Mouse (Mus musculus): ENCODE measurements around the gene Abhd8.
A peak's percentile ranks its signal among the peaks of the same experiment; 100 is the strongest.

Gene Abhd8

DNA sequence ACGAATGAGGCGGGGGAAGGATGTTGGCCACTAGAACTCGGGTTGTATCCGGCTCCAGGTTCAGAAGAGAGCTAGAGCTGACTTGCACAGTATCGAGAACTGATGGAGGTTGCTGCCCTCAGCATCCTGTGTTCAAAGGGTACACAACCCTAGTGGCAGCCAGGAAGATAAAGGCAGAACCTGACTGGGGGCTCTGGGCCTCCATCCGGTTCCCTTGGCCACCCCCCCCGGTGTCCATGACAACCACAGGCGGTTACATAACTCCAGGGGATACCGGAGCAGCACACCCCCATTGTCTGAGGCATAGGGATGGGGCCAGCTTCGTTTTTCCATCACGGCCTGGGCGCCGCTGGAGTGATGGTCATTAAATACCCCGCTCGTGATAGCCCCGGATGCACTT is 669 bp downstream of the Abhd8 start:
- H3K36me3 ChIP-seq (ENCODE audit: insufficient read depth, low read length) = peaks cover 21% of the 10 kb centered on the region
- TF ChIP-seq NANOG (IDR thresholded peaks at IDR 0.05; ENCODE audit: borderline replicate concordance, low read length) (no peak), CTCF (conservative IDR thresholded peaks at IDR 0.05; ENCODE audit: low read length) (no peak), POU5F1 (IDR thresholded peaks at IDR 0.05; ENCODE audit: borderline replicate concordance, low read length) (no peak)
- H3K4me1 ChIP-seq (replicated peaks; ENCODE audit: low read depth, low read length) = peaks cover 55% of the 10 kb centered on the region

DNA sequence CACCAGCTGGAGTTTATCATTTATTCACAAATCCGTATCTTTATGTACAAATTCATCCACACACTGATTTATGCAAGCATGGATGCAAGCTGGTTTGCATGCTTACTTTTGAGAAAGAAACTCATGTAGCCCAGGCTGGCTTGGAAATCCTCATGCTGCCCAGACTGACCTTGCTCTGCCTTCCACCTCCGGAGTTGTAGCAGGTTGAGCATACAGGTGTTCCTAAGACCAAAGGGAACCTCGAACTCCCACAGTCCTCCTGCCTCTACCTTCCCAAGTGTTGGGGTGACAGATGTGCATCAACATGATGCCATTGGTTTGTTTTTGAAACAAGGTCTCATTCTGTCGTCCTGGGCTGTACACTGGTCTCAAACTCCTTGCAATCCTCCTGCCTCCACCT is 1.3 kb downstream of the Abhd8 start:
- Histone ChIP-seq H3K36me3 (ENCODE audit: insufficient read depth, low read length) (peaks cover 17% of the 10 kb centered on the region), H3K4me1 (replicated peaks; ENCODE audit: low read depth, low read length) (peaks cover 61% of the 10 kb centered on the region), H3K27me3 (ENCODE audit: insufficient read depth, low read length) (peaks cover 52% of the 10 kb centered on the region), H3K4me3 (replicated peaks; ENCODE audit: low read length) (no peak overlapping the region), H3K9me3 (ENCODE audit: low read length) (no peaks in the 10 kb centered on the region)
- no peak for TF ChIP-seq NANOG (IDR thresholded peaks at IDR 0.05; ENCODE audit: borderline replicate concordance, low read length)
- no peak for TF ChIP-seq POU5F1 (IDR thresholded peaks at IDR 0.05; ENCODE audit: borderline replicate concordance, low read length)
- TF ChIP-seq CTCF (conservative IDR thresholded peaks at IDR 0.05; ENCODE audit: low read length) = no peak

More for the DNA sequence above, 669 bp downstream of the Abhd8 start:
- peaks cover 46% of the 10 kb centered on the region for H3K27me3 ChIP-seq (ENCODE audit: insufficient read depth, low read length)
- peak overlapping the region; percentile 85 for H3K4me3 ChIP-seq (replicated peaks; ENCODE audit: low read length)
- H3K9me3 ChIP-seq (ENCODE audit: low read length) = no peaks in the 10 kb centered on the region

DNA sequence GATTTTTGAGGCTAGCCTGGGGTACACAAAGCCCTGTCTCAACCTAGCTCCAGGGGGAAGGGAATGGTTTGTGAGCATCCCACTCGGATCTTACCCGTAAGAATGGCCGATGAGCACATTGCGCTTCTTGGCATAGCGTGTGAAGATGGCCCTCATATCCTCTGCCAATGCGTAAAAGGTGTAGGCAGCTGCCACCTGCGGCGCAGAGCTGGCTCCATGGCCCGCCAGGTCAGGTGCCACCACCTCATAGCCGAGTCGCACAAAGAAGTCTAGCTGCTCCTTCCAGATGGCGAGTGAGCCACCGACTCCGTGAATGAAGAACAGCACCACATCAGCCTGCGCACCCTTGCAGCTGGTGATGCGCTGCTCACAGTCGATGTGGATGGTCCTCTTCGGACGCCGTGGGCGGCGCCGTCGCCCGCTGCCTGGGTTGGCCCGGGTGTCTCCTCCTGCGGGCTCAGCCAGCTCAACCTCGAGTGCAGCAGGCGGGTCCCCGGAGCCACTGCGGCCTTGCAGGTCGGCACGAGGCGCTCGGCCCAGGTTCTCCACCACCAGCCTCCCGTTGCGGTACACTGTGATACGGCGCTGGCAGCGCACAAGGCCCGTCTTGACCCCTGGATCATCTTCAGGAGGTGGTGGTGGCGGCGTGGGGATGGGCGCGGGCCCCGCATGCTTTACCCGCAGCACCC is 2.2 kb downstream of the Abhd8 start:
- peaks cover 61% of the 10 kb centered on the region for H3K27me3 ChIP-seq (ENCODE audit: insufficient read depth, low read length)
- peak overlapping the region; percentile 74 for H3K4me3 ChIP-seq (replicated peaks; ENCODE audit: low read length)
- peaks cover 8% of the 10 kb centered on the region for H3K36me3 ChIP-seq (ENCODE audit: insufficient read depth, low read length)
- H3K4me1 ChIP-seq (replicated peaks; ENCODE audit: low read depth, low read length) = peaks cover 69% of the 10 kb centered on the region
- no peak for TF ChIP-seq POU5F1 (IDR thresholded peaks at IDR 0.05; ENCODE audit: borderline replicate concordance, low read length)
- TF ChIP-seq CTCF (conservative IDR thresholded peaks at IDR 0.05; ENCODE audit: low read length) = no peak
- TF ChIP-seq NANOG (IDR thresholded peaks at IDR 0.05; ENCODE audit: borderline replicate concordance, low read length) = no peak
- H3K9me3 ChIP-seq (ENCODE audit: low read length) = no peaks in the 10 kb centered on the region

DNA sequence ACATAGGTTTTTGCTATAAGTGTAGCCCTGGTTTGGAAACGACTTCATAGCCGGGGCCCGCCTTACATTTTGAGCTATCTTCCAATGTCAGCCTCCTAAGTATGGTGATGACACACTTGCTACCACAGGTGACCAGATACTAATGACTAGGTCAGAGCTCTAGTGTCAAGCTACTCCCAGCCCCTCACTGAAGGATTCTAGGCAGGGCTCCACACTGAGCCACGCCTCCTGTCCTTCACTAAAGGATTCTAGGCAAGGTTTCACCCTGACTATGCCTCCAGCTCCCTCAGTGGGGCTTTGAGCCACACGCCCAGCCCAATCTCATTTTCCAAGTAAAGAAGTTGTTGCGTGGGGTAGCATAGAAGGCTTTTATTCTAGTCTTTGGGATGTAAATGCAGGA is 2.7 kb downstream of the Abhd8 start:
- TF ChIP-seq POU5F1 (IDR thresholded peaks at IDR 0.05; ENCODE audit: borderline replicate concordance, low read length) (no peak), NANOG (IDR thresholded peaks at IDR 0.05; ENCODE audit: borderline replicate concordance, low read length) (no peak), CTCF (conservative IDR thresholded peaks at IDR 0.05; ENCODE audit: low read length) (no peak)
- H3K36me3 ChIP-seq (ENCODE audit: insufficient read depth, low read length) = peaks cover 2% of the 10 kb centered on the region; the same call in 1 of the 2 replicates
- peak overlapping the region; percentile 74; the same call in 1 of the 2 replicates for H3K4me3 ChIP-seq (replicated peaks; ENCODE audit: low read length)
- H3K9me3 ChIP-seq (ENCODE audit: low read length) = no peaks in the 10 kb centered on the region
- H3K4me1 ChIP-seq (replicated peaks; ENCODE audit: low read depth, low read length) = peaks cover 63% of the 10 kb centered on the region
- H3K27me3 ChIP-seq (ENCODE audit: insufficient read depth, low read length) = peaks cover 67% of the 10 kb centered on the region

DNA sequence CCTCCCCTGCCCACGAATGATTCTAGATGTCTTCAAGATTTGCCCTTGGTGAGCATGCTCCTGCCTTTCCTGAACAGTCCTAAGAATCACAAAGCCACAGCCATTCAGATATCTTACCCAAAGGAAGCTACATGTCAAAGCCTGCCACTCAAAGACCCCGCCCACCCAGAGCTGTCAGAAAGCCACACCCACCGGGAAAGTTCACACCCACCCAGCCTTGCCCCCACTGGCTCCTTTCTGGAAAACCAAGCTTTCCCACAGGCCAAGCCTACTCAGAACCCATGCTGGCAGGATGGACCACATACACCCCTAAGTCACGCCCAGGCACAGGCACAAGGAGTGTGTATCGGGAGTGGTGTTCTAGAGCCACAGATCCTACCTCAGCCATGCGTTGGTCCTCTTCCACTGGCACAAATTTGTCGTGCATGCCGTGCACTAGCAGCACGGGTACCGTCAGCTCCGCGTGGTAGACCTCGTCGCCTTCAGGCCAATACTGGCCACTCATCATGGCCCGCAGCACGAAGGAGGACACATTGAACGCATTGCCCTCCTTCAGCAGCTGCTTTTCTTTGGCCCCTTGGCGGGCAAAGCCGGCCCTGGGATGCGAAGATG is 5.7 kb downstream of the Abhd8 start:
- Histone ChIP-seq H3K4me1 (replicated peaks; ENCODE audit: low read depth, low read length) (peaks cover 56% of the 10 kb centered on the region), H3K4me3 (replicated peaks; ENCODE audit: low read length) (peak overlapping the region; percentile 60), H3K27me3 (ENCODE audit: insufficient read depth, low read length) (peaks cover 80% of the 10 kb centered on the region), H3K36me3 (ENCODE audit: insufficient read depth, low read length) (no peaks in the 10 kb centered on the region), H3K9me3 (ENCODE audit: low read length) (no peaks in the 10 kb centered on the region)
- TF ChIP-seq POU5F1 (IDR thresholded peaks at IDR 0.05; ENCODE audit: borderline replicate concordance, low read length) (no peak), CTCF (conservative IDR thresholded peaks at IDR 0.05; ENCODE audit: low read length) (no peak), NANOG (IDR thresholded peaks at IDR 0.05; ENCODE audit: borderline replicate concordance, low read length) (no peak)

DNA sequence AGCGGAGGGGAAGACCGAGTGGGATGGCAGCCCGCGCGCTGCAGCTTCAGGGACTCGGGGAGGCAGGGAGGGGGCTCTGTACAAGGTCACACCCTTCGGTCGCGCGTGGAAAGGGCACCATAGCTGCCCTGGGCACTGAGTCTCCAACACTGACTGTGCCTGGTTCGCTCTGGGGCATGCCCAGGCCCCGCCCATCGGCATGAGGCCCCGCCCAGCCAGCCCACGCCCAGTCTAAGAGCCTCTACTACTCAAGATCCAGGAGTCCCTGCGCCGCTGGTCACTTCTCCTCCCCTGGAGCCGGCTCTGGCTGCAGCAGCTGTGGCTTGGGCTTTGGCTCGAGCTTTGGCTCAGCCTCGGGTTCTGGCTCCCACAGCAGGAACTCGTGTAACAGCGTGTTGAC is 6.5 kb downstream of the Abhd8 start:
- H3K9me3 ChIP-seq (ENCODE audit: low read length) = no peaks in the 10 kb centered on the region
- TF ChIP-seq POU5F1 (IDR thresholded peaks at IDR 0.05; ENCODE audit: borderline replicate concordance, low read length) = no peak
- TF ChIP-seq NANOG (IDR thresholded peaks at IDR 0.05; ENCODE audit: borderline replicate concordance, low read length) = no peak
- no peak for TF ChIP-seq CTCF (conservative IDR thresholded peaks at IDR 0.05; ENCODE audit: low read length)
- H3K36me3 ChIP-seq (ENCODE audit: insufficient read depth, low read length) = no peaks in the 10 kb centered on the region

DNA sequence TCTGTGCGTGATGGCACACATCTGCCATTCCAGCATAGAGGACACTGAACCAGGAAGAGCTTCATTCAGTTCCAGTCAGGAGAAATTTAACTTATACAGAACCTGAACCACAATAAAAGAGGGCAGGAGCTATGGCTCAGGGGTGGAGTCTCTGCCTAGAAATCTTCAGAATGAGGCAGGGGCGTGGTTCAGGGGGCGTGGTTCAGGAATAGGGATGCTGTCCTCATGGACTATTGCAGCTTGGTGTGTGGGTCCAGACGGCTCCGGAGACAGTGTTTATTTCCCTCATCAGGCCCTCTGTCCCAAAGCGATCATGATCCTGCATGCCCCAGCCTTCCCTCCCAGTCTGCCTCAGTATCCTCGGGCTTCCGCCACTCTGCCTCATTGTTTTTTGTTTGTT is 8.8 kb downstream of the Abhd8 start:
- peaks cover 8% of the 10 kb centered on the region for H3K9me3 ChIP-seq (ENCODE audit: low read length)
- H3K27me3 ChIP-seq (ENCODE audit: insufficient read depth, low read length) = peaks cover 59% of the 10 kb centered on the region
- TF ChIP-seq CTCF (conservative IDR thresholded peaks at IDR 0.05; ENCODE audit: low read length) (no peak), NANOG (IDR thresholded peaks at IDR 0.05; ENCODE audit: borderline replicate concordance, low read length) (no peak), POU5F1 (IDR thresholded peaks at IDR 0.05; ENCODE audit: borderline replicate concordance, low read length) (no peak)
- H3K4me1 ChIP-seq (replicated peaks; ENCODE audit: low read depth, low read length) = peaks cover 36% of the 10 kb centered on the region
- no peaks in the 10 kb centered on the region for H3K36me3 ChIP-seq (ENCODE audit: insufficient read depth, low read length)
- H3K4me3 ChIP-seq (replicated peaks; ENCODE audit: low read length) = no peak overlapping the region

More for the DNA sequence above, 6.5 kb downstream of the Abhd8 start:
- Histone ChIP-seq H3K27me3 (ENCODE audit: insufficient read depth, low read length) (peaks cover 80% of the 10 kb centered on the region), H3K4me1 (replicated peaks; ENCODE audit: low read depth, low read length) (peaks cover 50% of the 10 kb centered on the region), H3K4me3 (replicated peaks; ENCODE audit: low read length) (peak overlapping the region; percentile 60)

DNA sequence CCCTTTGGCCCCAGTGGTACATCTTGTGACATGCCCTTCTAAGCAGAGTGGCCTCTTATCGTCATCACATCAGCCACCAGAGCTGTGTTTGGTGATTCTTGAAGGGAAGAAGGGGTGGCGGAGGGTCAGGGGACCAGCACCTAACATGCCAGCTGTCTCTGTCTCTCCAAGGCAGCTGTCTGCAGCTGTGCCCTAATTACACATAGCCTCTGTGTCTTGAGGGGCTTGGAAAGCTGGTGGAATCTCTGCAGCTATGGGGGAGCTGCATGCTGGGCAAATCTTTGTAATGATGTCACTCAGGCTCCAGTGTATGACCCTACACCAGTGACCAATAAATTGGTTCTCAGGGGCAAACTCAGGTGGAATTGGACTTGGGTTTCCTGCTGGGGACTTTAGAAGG is 10.8 kb downstream of the Abhd8 start:
- peaks cover 25% of the 10 kb centered on the region for H3K4me1 ChIP-seq (replicated peaks; ENCODE audit: low read depth, low read length)
- no peak for TF ChIP-seq CTCF (conservative IDR thresholded peaks at IDR 0.05; ENCODE audit: low read length)
- no peak for TF ChIP-seq NANOG (IDR thresholded peaks at IDR 0.05; ENCODE audit: borderline replicate concordance, low read length)
- TF ChIP-seq POU5F1 (IDR thresholded peaks at IDR 0.05; ENCODE audit: borderline replicate concordance, low read length) = no peak
- no peak overlapping the region for H3K4me3 ChIP-seq (replicated peaks; ENCODE audit: low read length)
- no peaks in the 10 kb centered on the region for H3K36me3 ChIP-seq (ENCODE audit: insufficient read depth, low read length)
- H3K27me3 ChIP-seq (ENCODE audit: insufficient read depth, low read length) = peaks cover 46% of the 10 kb centered on the region
- H3K9me3 ChIP-seq (ENCODE audit: low read length) = peaks cover 28% of the 10 kb centered on the region
